Mouse (Mus musculus) intestine, embryonic 15.5 days (tissue): ENCODE measurements around the gene Fah. TPM values are rescaled to one million over a fixed set of nuclear protein-coding genes. Genes with fewer than 3 reads are reported as not detected.

ENCODE experiments used
- ATAC-seq: fragments of 200-750 bp; cut with Nextera tagmentation; 2 replicates; pipeline ENCODE4 v1.8.0; 2017; ENCODE audit warnings: moderate TSS enrichment, moderate library complexity
- H3K27ac ChIP-seq: fragments of 300-500 bp; sonication (generic); 2 replicates; pipeline ENCODE4 v1.5.1; 2015; ENCODE audit warnings: mild to moderate bottlenecking, inconsistent platforms
- H3K27me3 ChIP-seq: fragments of 300-500 bp; sonication (generic); replicated peaks from 2 replicates; pipeline ENCODE4 v1.6.1; 2015; ENCODE audit warnings: inconsistent platforms
- H3K36me3 ChIP-seq: fragments of 300-500 bp; sonication (generic); 2 replicates; pipeline ENCODE4 v1.6.1; 2015; ENCODE audit warnings: inconsistent platforms
- H3K4me1 ChIP-seq: fragments of 300-500 bp; sonication (generic); replicated peaks from 2 replicates; pipeline ENCODE4 v1.6.1; 2015; ENCODE audit warnings: inconsistent platforms
- H3K4me2 ChIP-seq: fragments of 300-500 bp; sonication (generic); replicated peaks from 2 replicates; pipeline ENCODE4 v1.6.1; 2015; ENCODE audit warnings: mild to moderate bottlenecking, inconsistent platforms
- H3K4me3 ChIP-seq: fragments of 300-500 bp; sonication (generic); replicated peaks from 2 replicates; pipeline ENCODE4 v1.5.1; 2015; ENCODE audit warnings: inconsistent platforms
- H3K9ac ChIP-seq: fragments of 300-500 bp; sonication (generic); 2 replicates; pipeline ENCODE4 v1.6.1; 2015; ENCODE audit warnings: inconsistent platforms
- H3K9me3 ChIP-seq: fragments of 300-500 bp; sonication (generic); 2 replicates; pipeline ENCODE4 v1.6.1; 2016; ENCODE audit warnings: inconsistent platforms
- WGBS: fragments of 180-500 bp; shearing (Covaris S2); methylation state at CpG from one replicate; pipeline ENCODE4 v1.1.7; 2015; 5-methylcytosine and 5-hydroxymethylcytosine counted together
- polyA plus RNA-seq: library from polyadenylated mRNA; unstranded; fragments of >200 nt; fragmentation: Nextera tagmentation; extraction: Ambion mirVana; gene quantifications from 2 replicates; pipeline ENCODE4 v1.2.1, GENCODE M21; 2015

The Fah gene
- polyA plus RNA-seq, 1 experiment from 2014 or later = 12.4 TPM

GRCm38 (mm10) chr7:84618951-84619350 lies 12.4 kb upstream of the Fah start:
- no peak overlapping the region for H3K27ac ChIP-seq
- no peaks in the 10 kb centered on the region for H3K27me3 ChIP-seq
- no peak for ATAC-seq
- H3K36me3 ChIP-seq = 0 out of 2 replicates have a peak, but pooled peaks cover 2% of the 10 kb centered on the region
- no peak overlapping the region for H3K4me2 ChIP-seq
- H3K9me3 ChIP-seq = no peaks in the 10 kb centered on the region
- H3K4me1 ChIP-seq = no peaks in the 10 kb centered on the region
- no peak overlapping the region for H3K4me3 ChIP-seq
- no peak overlapping the region for H3K9ac ChIP-seq
- WGBS = 89% methylated on average over 2 of the region's 2 CpGs

- H3K27me3 ChIP-seq = no peaks in the 10 kb centered on the region
- no peak overlapping the region for H3K4me2 ChIP-seq
- 82% methylated on average over 4 of the region's 4 CpGs for WGBS
- no peaks in the 10 kb centered on the region for H3K36me3 ChIP-seq
- H3K4me1 ChIP-seq = no peaks in the 10 kb centered on the region
- H3K27ac ChIP-seq = no peak overlapping the region
- no peaks in the 10 kb centered on the region for H3K9me3 ChIP-seq
- no peak overlapping the region for H3K9ac ChIP-seq
- H3K4me3 ChIP-seq = no peak overlapping the region
- no peak for ATAC-seq
Measured at GRCm38 (mm10) chr7:84612445-84612844, 5.9 kb upstream of the Fah start.

GRCm38 (mm10) chr7:84611609-84612008 lies 5.1 kb upstream of the Fah start:
- Histone ChIP-seq H3K9me3 (no peaks in the 10 kb centered on the region), H3K4me2 (no peak overlapping the region), H3K27me3 (no peaks in the 10 kb centered on the region), H3K27ac (no peak overlapping the region), H3K4me1 (no peaks in the 10 kb centered on the region), H3K9ac (no peak overlapping the region), H3K4me3 (no peak overlapping the region), H3K36me3 (no peaks in the 10 kb centered on the region)
- no peak for ATAC-seq
- WGBS = 87% methylated on average over 1 of the region's 1 CpGs

- Histone ChIP-seq H3K36me3 (no peaks in the 10 kb centered on the region), H3K9me3 (no peaks in the 10 kb centered on the region), H3K4me1 (0 out of 2 replicates have a peak, but pooled peaks cover 3% of the 10 kb centered on the region), H3K4me2 (peak overlapping the region; percentile 92), H3K27ac (no peak overlapping the region), H3K4me3 (peak overlapping the region; percentile 58), H3K9ac (peak overlapping the region; percentile 40), H3K27me3 (no peaks in the 10 kb centered on the region)
- WGBS = under 1% methylated on average over 36 of the region's 36 CpGs
- ATAC-seq = peak; percentile 93
Measured at GRCm38 (mm10) chr7:84605704-84606292, 724 bp downstream of the Fah start.

- Histone ChIP-seq H3K9ac (peak overlapping the region; percentile 40), H3K27me3 (no peaks in the 10 kb centered on the region), H3K4me1 (0 out of 2 replicates have a peak, but pooled peaks cover 3% of the 10 kb centered on the region), H3K27ac (no peak overlapping the region), H3K4me3 (peak overlapping the region; percentile 58), H3K9me3 (no peaks in the 10 kb centered on the region), H3K36me3 (no peaks in the 10 kb centered on the region), H3K4me2 (peak overlapping the region; percentile 92)
- ATAC-seq = peak; percentile 42
- 9% methylated on average over 19 of the region's 19 CpGs for WGBS
Measured at GRCm38 (mm10) chr7:84605033-84605687, 1.4 kb downstream of the Fah start.

GRCm38 (mm10) chr7:84604501-84604900 lies 2.0 kb downstream of the Fah start:
- H3K27me3 ChIP-seq = no peaks in the 10 kb centered on the region
- H3K4me1 ChIP-seq = 0 out of 2 replicates have a peak, but pooled peaks cover 3% of the 10 kb centered on the region
- no peaks in the 10 kb centered on the region for H3K9me3 ChIP-seq
- no peak overlapping the region for H3K9ac ChIP-seq
- 53% methylated on average over 3 of the region's 3 CpGs for WGBS
- no peak overlapping the region for H3K27ac ChIP-seq
- no peak overlapping the region for H3K4me3 ChIP-seq
- peak; percentile 58 for ATAC-seq
- H3K36me3 ChIP-seq = no peaks in the 10 kb centered on the region
- peak overlapping the region; percentile 92; the same call in 1 of the 2 replicates for H3K4me2 ChIP-seq

- no peak overlapping the region for H3K4me3 ChIP-seq
- H3K9ac ChIP-seq = no peak overlapping the region
- H3K27me3 ChIP-seq = no peaks in the 10 kb centered on the region
- 0 out of 2 replicates have a peak, but pooled peaks cover 3% of the 10 kb centered on the region for H3K4me1 ChIP-seq
- no peaks in the 10 kb centered on the region for H3K36me3 ChIP-seq
- H3K4me2 ChIP-seq = no peak overlapping the region
- no peak overlapping the region for H3K27ac ChIP-seq
- ATAC-seq = no peak
- 83% methylated on average over 3 of the region's 3 CpGs for WGBS
- H3K9me3 ChIP-seq = no peaks in the 10 kb centered on the region
Measured at GRCm38 (mm10) chr7:84601331-84601730, 5.2 kb downstream of the Fah start.

GRCm38 (mm10) chr7:84600631-84601030 lies 5.9 kb downstream of the Fah start:
- no peaks in the 10 kb centered on the region for H3K9me3 ChIP-seq
- H3K9ac ChIP-seq = no peak overlapping the region
- no peak for ATAC-seq
- H3K4me2 ChIP-seq = no peak overlapping the region
- no peak overlapping the region for H3K27ac ChIP-seq
- no peak overlapping the region for H3K4me3 ChIP-seq
- H3K4me1 ChIP-seq = 0 out of 2 replicates have a peak, but pooled peaks cover 3% of the 10 kb centered on the region
- no peaks in the 10 kb centered on the region for H3K27me3 ChIP-seq
- WGBS = 94% methylated on average over 2 of the region's 2 CpGs
- H3K36me3 ChIP-seq = no peaks in the 10 kb centered on the region

GRCm38 (mm10) chr7:84596633-84597032 lies 9.9 kb downstream of the Fah start:
- no peaks in the 10 kb centered on the region for H3K27me3 ChIP-seq
- ATAC-seq = no peak
- WGBS = 87% methylated on average over 3 of the region's 3 CpGs
- H3K27ac ChIP-seq = no peak overlapping the region
- H3K9me3 ChIP-seq = no peaks in the 10 kb centered on the region
- no peaks in the 10 kb centered on the region for H3K36me3 ChIP-seq
- no peak overlapping the region for H3K4me2 ChIP-seq
- no peak overlapping the region for H3K4me3 ChIP-seq
- H3K4me1 ChIP-seq = no peaks in the 10 kb centered on the region
- H3K9ac ChIP-seq = no peak overlapping the region

- no peak overlapping the region for H3K4me2 ChIP-seq
- H3K27me3 ChIP-seq = no peaks in the 10 kb centered on the region
- no peak for ATAC-seq
- H3K9ac ChIP-seq = no peak overlapping the region
- no peaks in the 10 kb centered on the region for H3K4me1 ChIP-seq
- H3K36me3 ChIP-seq = no peaks in the 10 kb centered on the region
- no peak overlapping the region for H3K27ac ChIP-seq
- 86% methylated on average over 3 of the region's 3 CpGs for WGBS
- H3K4me3 ChIP-seq = no peak overlapping the region
- H3K9me3 ChIP-seq = no peaks in the 10 kb centered on the region
Measured at GRCm38 (mm10) chr7:84596002-84596401, 10.5 kb downstream of the Fah start.

- Histone ChIP-seq H3K27me3 (no peaks in the 10 kb centered on the region), H3K27ac (no peak overlapping the region), H3K4me3 (no peak overlapping the region), H3K4me1 (no peaks in the 10 kb centered on the region), H3K9me3 (no peaks in the 10 kb centered on the region), H3K36me3 (no peaks in the 10 kb centered on the region), H3K9ac (no peak overlapping the region), H3K4me2 (no peak overlapping the region)
- ATAC-seq = peak; percentile 33; the same call in 1 of the 2 replicates
Measured at GRCm38 (mm10) chr7:84594917-84595303, 11.6 kb downstream of the Fah start.

- Histone ChIP-seq H3K4me3 (no peak overlapping the region), H3K9ac (no peak overlapping the region), H3K4me2 (0 out of 2 replicates have a peak overlapping the region, but pooled peaks have one; percentile 22), H3K36me3 (no peaks in the 10 kb centered on the region), H3K27ac (no peak overlapping the region), H3K27me3 (no peaks in the 10 kb centered on the region), H3K9me3 (no peaks in the 10 kb centered on the region), H3K4me1 (no peaks in the 10 kb centered on the region)
- ATAC-seq = peak; percentile 79
- WGBS = 47% methylated on average over 8 of the region's 8 CpGs
Measured at GRCm38 (mm10) chr7:84594087-84594916, 12.2 kb downstream of the Fah start.
